ENCODE assay signal across 22 mouse cellular contexts in genomic region chr16:10944545-10944944, GRCm38 (mm10).
A peak's percentile ranks its signal among the peaks of the same experiment; 100 is the strongest.
DNase-seq lines count a peak whose midpoint lies in the region; ATAC-seq and TF ChIP-seq lines count a peak whose summit lies in the region.
"Had no signal": no experiment of that assay in that cellular context is flagged by ENCODE, and none has a peak within 500 bp of the region (broad histone marks: within the 10 kb centered on the region; RNA-seq: fewer than 3 reads in every experiment).

No protein-coding gene starts in this region.

- no peak overlapping the region for H3K27ac ChIP-seq in left cerebral cortex, adult 2 months
- H3K27ac ChIP-seq: limb, embryonic 13.5 days; liver, embryonic 14.5 days had no signal

- ATAC-seq in frontal cortex, adult (ENCODE audit: low TSS enrichment) = peak; percentile 73; the same call in 1 of the 2 replicates
- ATAC-seq: CD4-positive, CD25-positive, alpha-beta regulatory T cell, adult 4 months; forebrain, embryonic 14.5 days had no signal

- intact Hi-C loops in left cerebral cortex, adult 2 months (cut with DNase I) = no loop called here

- DNase-seq in frontal cortex, postnatal 10 days (ENCODE audit: low spot score in 2 of 2) = no peak
- no peak for DNase-seq in left cerebral cortex, adult 2 months (ENCODE audit: extremely low spot score in 1 of 2, low spot score in 2 of 2)
- no peak for DNase-seq in left cerebral cortex, adult 8-10 months (ENCODE audit: low spot score in 2 of 2)
- peak; percentile 60 for DNase-seq in testis, postnatal 10 days (ENCODE audit: low spot score)
- DNase-seq in testis, postnatal 14 days (ENCODE audit: low spot score) = no peak
- no peak for DNase-seq in retina, embryonic 14.5 days (ENCODE audit: low spot score)
- DNase-seq: adrenal gland, adult 2 months; cerebellum, adult 18-20 months; cerebellum, postnatal 14 days; embryo, embryonic 11 days; gastrocnemius, postnatal 10 days; heart, adult 11 months; kidney, adult 2 months; kidney, postnatal 14 days; right cerebral cortex, postnatal 25 days; thymus, adult 18-20 months; thymus, postnatal 4 days had no signal

- peak; percentile 16; the same call in 1 of the 2 replicates for TF ChIP-seq CTCF in left cerebral cortex, adult 2 months (IDR thresholded peaks at IDR 0.05)

- no peak overlapping the region for H3K4me3 ChIP-seq in left cerebral cortex, adult 2 months
- H3K4me3 ChIP-seq: limb, embryonic 13.5 days had no signal
